Mouse (Mus musculus) bone marrow, adult 2 months (tissue): ENCODE measurements around the gene Lgals2.

Source experiments
- CTCF ChIP-seq: fragments of 200-500 bp; IDR thresholded peaks from 2 replicates; pipeline ENCODE4 v1.5.1; 2011; ENCODE audit warnings: low read length, control low read depth; ENCODE audit not compliant: control insufficient read depth, insufficient read depth
- POLR2A ChIP-seq: fragments of 200-500 bp; IDR thresholded peaks from 2 replicates; pipeline ENCODE4 v1.6.1; 2011; ENCODE audit warnings: low read depth, mild to moderate bottlenecking, control low read depth, low read length, borderline replicate concordance; ENCODE audit not compliant: control insufficient read depth

- TF ChIP-seq CTCF (no peak), POLR2A (no peak)
These were observed 19.2 kb downstream of the Lgals2 start for GRCm38 (mm10) chr15:78836086-78836621.
